Mouse (Mus musculus) NIH3T3 (cell line): ENCODE results near the gene Htr1d.

Experiments
- DNase-seq: peaks from one replicate; pipeline ENCODE4 v3.0.0-alpha.2; 2012; ENCODE audit warnings: low read depth

The Htr1d gene

DNA sequence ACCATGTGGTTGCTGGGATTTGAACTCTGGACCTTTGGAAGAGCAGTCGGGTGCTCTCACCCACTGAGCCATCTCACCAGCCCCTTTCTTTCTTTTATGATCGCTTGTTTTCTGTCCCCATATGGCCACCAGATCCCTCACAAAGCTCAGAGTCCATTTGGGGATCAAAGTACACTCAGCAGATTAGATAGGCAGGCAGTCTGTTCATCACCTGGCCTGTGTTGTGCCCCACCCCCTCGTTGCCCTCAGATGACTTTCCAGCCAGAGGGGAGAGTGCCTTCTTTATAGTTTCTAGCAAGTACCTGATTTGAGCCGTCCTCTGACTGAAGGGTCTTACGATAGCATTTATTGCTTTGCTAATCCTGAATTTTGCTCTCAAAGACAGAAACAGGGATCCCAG, 29.5 kb downstream of the Htr1d start:
- DNase-seq: no peak

DNA sequence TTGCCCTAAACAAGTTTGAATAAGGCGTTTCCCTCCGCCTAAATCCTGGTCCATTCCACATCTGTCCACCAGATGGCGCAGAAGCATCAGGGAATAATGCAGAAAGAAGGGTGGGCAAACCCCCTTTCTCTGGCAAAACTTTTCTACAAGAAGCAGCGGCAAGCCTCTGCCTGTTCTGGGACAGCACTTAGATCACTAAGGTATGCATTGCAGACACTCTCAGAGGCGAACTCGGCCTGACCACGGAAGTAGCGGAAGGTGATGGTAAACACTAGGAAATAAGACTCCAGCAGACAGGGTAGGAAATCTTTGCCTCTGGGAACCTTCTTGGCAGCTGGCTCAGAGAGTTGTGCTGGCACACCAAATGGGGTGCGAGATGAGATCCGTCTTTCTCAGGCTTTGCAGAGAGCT, 31.5 kb downstream of the Htr1d start:
- peak; percentile 91 for DNase-seq

DNA sequence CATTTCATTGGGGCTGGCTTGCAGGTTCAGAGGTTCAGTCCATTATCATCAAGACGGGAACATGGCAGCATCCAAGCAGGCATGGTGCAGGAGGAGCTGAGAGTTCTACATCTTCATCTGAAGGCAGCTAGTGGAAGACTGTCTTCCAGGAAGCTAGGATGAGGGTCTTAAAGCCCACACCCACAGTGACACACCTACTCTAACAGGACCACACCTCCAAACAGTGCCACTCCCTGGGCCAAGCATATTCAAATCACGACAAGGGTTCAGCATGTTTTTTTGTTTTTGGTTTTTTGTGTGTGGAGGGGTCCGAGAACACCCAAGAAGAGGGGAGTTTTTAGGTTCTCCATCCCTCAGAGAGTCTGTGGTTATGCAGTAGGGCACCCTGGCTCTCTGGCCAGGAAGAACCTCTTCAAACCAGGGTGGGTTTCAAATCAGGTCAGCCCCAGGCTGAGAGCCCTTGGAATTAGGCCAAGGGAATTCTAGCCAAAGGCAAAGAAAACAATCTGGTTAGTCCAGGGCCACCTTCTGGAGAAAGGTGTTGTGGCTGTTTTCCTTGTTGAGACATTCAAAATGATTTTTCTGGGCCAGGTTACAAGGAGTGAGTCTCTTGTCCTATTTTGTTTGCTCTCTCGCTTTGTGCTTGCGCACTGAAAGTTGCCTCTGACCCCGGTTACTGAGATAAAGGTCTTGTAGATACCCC, 33.3 kb downstream of the Htr1d start:
- no peak for DNase-seq

DNA sequence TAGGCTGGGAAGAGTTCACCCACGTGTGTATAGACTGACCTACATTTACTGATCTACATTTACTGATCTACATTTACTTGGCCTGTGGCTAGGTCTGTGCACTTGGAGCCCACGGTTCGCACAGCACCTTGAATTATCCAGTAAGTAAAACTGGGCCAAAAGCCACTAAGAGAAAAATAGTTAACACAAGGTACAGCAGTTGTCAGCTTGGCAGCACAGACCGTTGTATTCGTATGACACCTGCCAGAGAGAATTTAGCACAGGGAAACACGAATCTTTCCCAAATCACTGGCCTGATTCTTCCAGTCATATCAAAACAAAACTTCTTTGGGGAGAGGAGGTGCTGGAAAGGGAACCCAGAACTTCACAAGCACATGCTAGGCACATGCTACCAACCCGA, 35.0 kb downstream of the Htr1d start:
- DNase-seq: no peak

DNA sequence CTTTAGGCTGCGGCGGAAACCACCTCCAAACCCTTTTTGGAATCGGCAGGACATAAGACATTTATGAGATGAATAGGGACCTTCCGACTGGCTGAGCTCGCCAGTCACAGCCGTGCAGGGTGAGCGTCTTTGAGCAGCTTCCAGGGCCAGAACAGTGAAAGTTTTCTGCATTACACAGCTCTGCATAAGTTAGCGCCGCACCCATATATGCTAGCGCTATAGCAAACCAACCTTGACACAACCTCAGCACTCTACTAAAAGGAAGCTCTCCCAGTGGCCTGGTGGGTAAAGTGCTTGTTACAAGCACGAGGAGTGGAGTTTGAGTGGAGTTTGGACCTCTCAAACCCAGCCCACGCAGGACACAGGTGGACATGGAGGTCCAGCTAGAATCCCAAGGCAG, 35.9 kb downstream of the Htr1d start:
- no peak for DNase-seq

DNA sequence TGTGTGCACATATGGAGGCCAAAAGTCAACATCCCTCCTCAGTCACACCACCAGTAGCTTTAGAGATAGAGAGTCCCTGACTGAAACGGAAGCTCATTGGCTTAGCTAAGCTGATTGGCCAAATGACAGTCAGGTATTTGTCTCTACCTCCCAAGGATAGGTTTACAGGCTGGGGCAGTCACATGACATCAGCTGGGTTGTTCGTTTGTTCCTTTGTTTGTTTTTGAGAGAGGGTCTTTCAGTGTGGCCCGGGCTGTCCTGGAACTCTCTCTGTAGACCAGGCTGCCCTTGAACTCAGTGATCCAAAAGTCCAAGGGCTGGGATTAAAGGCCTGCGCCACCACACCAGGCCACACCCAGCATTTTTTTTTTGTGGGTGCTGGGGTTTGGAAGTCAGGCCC, 37.9 kb downstream of the Htr1d start:
- no peak for DNase-seq

DNA sequence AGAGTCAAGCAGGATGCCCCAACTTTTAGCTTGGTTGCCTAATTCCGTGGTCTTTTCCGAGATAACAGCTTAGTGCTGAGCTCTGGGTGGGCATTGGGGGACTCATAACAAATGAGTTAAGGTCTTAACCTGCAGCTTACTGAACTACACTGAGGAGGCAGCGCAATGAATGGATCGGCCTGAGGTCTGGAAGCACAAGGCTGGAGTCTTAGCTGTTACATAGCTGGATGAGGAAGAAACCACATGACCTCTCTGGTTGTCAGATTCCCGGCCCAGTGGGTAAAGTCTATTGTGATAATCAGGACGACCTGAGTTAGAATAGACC, 38.4 kb downstream of the Htr1d start:
- DNase-seq: peak; percentile 38

DNA sequence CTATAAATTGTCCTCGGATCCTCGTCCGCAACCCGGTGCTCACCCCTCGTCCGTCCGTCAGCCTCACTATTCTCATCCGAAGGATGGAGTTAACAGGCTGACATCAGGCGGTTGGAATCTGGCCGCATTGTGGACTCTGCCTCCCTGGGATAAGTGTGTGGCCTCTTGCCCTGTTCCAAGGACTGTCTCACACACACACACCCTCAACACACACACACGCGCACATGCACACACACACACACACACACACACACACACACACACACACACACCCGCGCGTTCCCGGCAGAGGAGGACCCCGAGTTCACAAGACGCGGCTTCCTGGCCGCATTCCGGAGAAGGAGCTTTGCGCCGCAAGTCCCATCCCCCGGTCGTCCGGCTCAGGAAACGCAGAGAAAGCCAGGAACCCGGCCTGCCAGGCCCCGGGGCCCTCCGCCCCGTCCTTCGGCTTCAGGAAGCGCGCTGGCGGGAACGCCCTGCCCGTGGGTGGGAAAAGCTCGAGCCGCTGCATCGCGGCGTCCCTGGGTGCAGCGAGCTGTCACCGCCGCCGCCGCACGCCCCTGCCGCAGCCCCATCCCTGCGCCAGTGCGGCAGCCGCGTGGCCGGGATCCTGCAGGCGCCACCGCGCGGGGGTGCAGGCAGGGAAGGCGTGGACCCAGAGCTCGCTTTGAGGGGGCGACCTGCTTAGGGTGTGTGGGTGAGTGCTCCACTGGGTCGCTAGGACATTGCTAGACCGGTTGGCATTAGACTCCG, 38.9 kb downstream of the Htr1d start, which contains the start of gene 6030445D17Rik:
Gene 6030445D17Rik, plus strand, starts transcription at position 165 of the 753 bp plus-strand sequence.
- DNase-seq: peak; percentile 71

DNA sequence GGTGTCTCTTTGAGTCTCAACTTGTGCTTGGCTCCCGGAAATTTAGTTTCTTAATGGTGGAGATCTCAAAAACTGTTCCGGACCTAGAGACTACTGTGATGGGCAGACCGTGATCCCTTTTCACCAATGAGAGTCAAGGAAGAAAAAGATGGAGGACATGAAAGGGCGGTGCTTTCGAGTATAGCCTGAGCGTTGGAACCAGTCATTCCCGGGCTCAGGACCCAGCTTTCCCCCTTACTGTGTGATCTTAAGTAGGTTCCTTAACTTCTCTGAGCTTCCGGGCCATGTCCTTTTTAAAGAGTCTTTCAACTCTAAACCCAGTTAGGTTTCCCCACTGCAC, 39.5 kb downstream of the Htr1d start:
- peak; percentile 81 for DNase-seq

DNA sequence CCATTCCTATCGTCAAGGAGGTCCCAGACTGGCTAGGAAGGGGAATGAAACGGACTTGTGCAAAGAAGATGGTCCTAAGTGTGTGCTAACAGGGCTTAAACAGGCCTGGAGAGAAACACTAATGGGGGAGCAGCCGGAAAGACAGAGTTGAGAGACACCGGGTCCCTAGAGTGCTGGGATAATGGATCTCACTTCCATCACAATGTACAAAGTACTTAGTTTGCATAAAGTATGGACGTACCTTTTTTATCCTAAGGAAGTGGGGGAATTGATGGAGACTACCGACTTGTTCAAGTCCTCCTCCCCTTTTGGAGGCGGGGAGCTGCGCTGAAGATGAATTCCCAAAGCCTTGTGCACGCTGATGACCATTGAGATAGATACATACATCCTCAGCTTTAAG, 40.1 kb downstream of the Htr1d start:
- no peak for DNase-seq

DNA sequence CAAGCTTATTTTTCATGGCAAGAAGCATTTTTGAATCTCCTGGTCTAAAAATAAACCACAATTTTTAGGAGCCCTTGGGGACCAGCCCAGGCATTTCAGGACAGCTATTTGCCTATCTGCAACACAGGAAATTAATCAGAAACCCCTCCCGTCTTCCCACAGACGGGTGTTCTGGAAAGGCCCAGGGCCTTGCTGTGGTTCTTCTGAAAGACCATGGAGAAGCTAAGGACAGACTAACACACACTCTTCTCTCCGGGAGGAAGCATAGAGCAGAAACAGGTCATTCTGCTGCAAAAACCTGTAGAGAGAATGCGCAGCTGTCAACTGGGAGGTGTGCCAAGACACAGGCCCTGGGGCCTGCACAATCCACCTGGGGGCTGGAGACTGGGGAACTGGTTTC, 42.9 kb downstream of the Htr1d start:
- peak; percentile 66 for DNase-seq

DNA sequence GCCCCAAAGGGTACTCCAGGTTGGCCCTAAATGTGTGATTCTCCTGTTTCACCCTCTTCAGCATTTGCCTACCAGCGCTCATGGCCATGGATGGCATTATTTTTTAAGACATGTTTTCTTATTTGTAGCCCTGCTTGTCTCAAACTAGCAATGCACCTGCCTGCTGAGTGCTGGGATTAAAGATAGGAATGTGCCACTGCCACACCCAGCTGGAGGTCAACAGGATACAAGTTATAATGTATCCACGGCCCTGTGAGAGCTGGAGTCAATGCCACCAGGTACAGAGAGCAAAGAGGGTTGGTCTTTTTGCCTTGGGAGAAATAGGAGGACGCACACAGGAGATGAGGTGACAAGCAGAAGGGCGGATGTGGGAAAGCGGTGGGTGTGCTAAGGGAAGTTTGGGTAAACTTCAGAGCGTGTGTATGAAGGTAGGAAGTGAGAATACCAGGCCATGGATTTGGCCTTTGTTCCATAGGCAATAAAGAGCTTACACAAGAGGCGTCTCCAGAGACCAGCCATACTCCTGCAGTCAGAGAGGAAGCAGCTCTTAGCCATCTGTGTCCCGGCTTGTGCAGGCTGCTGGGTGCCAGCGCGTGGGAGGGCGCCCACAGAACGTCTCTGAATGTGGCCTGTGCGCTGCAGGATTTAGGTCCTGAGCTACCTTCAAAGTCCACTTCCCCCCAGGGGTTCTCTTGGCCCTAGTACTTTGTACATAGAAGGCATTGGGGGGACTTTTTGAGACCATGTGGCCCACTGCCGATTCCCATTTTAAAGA, 45.4 kb downstream of the Htr1d start:
- no peak for DNase-seq

DNA sequence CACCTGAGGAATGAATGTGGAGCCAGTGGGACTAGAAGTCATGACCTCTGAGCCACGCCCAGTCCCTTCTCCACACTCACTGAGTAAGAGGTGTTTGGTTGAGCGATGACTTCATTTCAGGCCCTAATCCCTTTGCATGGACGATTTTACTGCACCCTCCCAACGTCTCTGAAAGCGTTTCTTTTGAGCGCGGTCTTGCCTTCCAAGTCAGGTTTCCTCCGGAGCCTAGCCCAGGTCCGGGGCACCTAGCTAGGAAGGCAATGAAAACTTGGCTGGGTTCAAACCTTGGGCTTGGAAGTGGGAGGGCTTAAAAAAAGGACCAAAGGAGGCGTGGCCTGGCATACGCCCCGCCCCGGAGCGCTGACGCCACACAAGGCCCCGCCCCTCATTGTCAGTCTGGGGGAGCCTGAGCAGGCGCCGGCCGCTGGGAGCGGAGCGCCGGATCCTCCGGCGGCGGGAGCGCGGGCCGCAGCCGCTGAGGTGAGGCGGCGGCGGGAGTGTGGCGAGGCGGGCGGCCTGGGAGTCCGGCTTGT, 46.1 kb downstream of the Htr1d start, which contains the start of gene Luzp1:
Gene Luzp1, plus strand, starts transcription at position 391 of the 533 bp plus-strand sequence.
- peak; percentile 95 for DNase-seq

DNA sequence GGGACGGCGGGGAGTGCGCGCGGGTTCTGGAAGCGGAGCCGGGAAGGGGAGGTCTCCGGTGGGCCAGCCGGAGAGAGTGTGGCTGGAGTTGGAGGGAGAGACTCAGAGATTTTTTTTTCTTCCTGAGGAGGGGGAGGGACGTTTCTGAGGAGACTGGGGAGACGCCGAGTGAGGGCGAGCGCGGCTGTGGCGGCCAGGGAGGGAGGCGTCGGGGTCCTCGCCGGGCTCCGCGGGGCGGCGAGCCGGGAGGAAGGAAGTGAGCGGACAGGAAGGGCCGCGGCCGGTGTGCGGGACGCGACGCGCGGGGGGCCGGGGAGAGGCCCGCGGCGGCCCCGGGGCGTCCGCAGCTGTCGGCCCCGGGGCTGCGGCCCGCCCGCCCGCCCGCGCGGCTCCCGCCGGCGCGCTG, 46.6 kb downstream of the Htr1d start:
- peak; percentile 69 for DNase-seq

DNA sequence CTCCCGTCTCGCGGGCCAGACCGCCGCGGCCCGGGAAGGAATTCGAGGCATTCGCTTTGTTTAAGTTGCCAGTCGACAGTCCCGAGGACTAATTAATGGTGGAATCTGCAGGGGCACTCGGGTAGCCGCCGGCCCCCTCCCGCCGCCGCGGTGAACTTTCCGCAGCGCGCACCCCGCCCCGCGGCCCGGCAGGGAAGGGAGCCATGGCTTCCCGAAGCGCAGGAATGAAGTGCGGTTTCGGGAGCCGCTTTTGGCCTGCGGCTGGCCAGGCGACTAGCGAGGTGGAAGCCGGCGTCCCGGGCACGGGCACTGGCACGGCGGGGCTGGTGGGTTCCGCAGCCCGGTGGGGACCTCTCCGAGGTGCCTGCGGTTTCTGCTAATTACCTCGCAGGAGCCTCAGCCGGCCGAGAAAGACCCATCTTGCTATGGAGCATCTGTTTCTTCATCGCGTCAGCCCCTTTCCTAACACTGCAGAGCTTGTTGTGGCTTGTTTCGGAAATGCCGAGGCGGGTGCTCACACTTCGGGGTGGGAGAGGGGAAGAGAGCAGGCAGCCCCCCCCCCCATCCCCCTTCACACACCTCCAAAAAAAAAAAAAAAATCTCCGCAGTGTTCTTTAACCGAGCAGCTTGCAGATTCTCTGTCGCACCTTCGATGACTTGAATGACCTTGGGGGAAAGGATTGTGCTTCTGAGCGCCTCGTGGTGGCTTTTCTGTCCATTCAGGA, 47.2 kb downstream of the Htr1d start:
- DNase-seq: peak; percentile 69

DNA sequence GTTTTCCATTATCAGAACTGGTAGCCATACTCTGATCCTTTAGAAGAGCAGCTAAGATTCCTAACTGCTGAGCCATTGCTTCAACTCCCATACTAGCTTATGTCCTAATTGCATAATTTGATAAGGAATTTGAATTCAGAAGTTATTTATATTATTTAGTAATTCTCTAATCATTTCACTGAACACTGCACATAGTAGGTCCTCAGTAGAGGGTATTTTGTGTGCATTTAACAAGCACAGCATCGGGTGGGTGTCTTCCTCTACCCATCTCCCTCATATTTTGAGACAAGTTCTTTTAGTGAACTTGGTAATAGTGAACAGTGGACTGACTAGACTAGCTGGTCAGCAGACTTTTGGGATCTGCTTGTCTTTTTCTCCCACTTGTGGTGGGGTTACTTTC, 53.4 kb downstream of the Htr1d start:
- no peak for DNase-seq

DNA sequence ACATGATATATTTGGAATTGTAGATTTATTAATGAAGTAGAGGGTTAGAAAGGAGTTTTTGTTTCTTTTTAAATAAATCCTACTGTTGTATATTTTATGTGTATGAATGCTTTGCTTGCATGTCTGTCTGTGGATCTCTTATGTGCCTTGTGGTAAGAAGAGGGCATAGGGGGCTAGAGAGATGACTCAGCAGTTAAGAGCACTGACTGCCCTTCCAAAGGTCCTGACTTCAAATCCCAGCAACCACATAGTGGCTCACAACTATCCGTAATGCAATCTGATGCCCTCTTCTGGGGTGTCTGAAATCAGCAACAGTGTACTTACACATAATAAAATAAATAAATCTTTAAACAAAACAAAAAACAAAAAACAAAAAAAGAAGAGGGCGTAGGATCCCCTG, 63.2 kb downstream of the Htr1d start:
- DNase-seq: no peak
